Mouse (Mus musculus) midbrain, embryonic 12.5 days (tissue): ENCODE results near the gene Gm17387. TPM values are rescaled to one million over a fixed set of nuclear protein-coding genes. Genes with fewer than 3 reads are reported as not detected.

Experiments used
- ATAC-seq: fragments of 200-750 bp; cut with Nextera tagmentation; 2 replicates; pipeline ENCODE4 v1.8.0; 2017; ENCODE audit warnings: low read depth, moderate TSS enrichment, moderate library complexity; ENCODE audit not compliant: low FRiP score
- H3K27ac ChIP-seq: fragments of 300-500 bp; sonication (generic); replicated peaks from 2 replicates; pipeline ENCODE4 v1.5.1; 2016; ENCODE audit warnings: mild to moderate bottlenecking
- H3K27me3 ChIP-seq: fragments of 300-500 bp; sonication (generic); 2 replicates; pipeline ENCODE4 v1.6.1; 2016; ENCODE audit warnings: mild to moderate bottlenecking
- H3K36me3 ChIP-seq: fragments of 300-500 bp; sonication (generic); 2 replicates; pipeline ENCODE4 v1.6.1; 2016
- H3K4me1 ChIP-seq: fragments of 300-500 bp; sonication (generic); 2 replicates; pipeline ENCODE4 v1.6.1; 2016
- H3K4me2 ChIP-seq: fragments of 300-500 bp; sonication (generic); replicated peaks from 2 replicates; pipeline ENCODE4 v1.6.1; 2016; ENCODE audit warnings: mild to moderate bottlenecking, moderate library complexity
- H3K4me3 ChIP-seq: fragments of 300-500 bp; sonication (generic); 2 replicates; pipeline ENCODE4 v1.5.1; 2016; ENCODE audit warnings: mild to moderate bottlenecking
- H3K9ac ChIP-seq: fragments of 300-500 bp; sonication (generic); replicated peaks from 2 replicates; pipeline ENCODE4 v1.6.1; 2016; ENCODE audit warnings: mild to moderate bottlenecking, moderate library complexity
- H3K9me3 ChIP-seq: fragments of 300-500 bp; sonication (generic); 2 replicates; pipeline ENCODE4 v1.6.1; 2016; ENCODE audit warnings: mild to moderate bottlenecking
- WGBS: fragments of 180-500 bp; shearing (Covaris S2); methylation state at CpG from one replicate; pipeline ENCODE4 v1.1.7; 2016; 5-methylcytosine and 5-hydroxymethylcytosine counted together
- polyA plus RNA-seq: library from polyadenylated mRNA; unstranded; fragments of >200 nt; fragmentation: Nextera tagmentation; extraction: Ambion mirVana; gene quantifications from 2 replicates; pipeline ENCODE4 v1.2.1, GENCODE M21; 2016

Gm17387 gene
- polyA plus RNA-seq, 1 experiment from 2014 or later, result not detected

DNA sequence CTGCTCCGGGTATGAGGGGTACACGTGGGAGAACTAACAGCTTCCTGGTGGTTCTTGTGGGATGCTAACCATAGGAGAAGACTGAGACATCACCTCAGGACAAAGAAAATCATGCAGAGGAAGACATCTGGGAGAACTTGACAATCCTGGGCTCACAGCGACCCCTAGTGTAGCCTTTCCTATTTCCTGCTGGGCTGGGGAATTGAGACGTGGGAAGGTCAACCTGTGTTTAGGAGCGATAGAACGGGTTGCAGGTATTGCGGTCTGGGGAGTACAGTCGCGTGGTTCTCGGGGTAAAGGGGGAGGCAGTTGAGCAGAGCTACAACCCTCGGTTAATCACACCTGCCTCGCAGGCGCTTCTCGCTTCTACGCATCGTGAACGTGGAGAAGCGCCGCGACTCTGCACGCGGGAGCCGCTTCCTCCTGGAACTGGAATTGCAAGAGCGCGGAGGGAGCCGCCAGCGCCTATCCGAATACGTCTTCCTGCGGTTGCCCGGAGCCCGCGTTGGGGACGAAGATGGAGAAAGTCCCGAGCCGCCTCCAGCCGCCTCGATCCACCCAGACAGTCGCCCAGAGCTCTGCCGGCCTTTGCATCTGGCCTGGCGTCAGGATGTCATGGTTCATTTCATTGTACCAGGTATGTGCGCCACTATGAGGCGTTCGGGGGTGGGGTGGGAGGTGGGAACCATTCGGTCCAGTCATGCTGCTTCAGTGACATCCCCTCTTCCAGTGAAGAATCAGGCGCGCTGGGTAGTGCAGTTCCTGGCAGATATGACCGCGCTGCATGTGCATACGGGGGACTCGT lies 41.3 kb downstream of the Gm17387 start:
- H3K27me3 ChIP-seq, result peaks cover 25% of the 10 kb centered on the region
- H3K4me1 ChIP-seq, result peaks cover 4% of the 10 kb centered on the region; the same call in 1 of the 2 replicates
- peak overlapping the region; percentile 33 for H3K4me3 ChIP-seq
- peak overlapping the region; percentile 55 for H3K9ac ChIP-seq
- peak overlapping the region; percentile 62 for H3K4me2 ChIP-seq
- H3K36me3 ChIP-seq, result peaks cover 34% of the 10 kb centered on the region
- H3K9me3 ChIP-seq, result no peaks in the 10 kb centered on the region
- H3K27ac ChIP-seq, result peak overlapping the region; percentile 47
- peak; percentile 42 for ATAC-seq
- WGBS, result 2% methylated on average over 51 of the region's 51 CpGs

DNA sequence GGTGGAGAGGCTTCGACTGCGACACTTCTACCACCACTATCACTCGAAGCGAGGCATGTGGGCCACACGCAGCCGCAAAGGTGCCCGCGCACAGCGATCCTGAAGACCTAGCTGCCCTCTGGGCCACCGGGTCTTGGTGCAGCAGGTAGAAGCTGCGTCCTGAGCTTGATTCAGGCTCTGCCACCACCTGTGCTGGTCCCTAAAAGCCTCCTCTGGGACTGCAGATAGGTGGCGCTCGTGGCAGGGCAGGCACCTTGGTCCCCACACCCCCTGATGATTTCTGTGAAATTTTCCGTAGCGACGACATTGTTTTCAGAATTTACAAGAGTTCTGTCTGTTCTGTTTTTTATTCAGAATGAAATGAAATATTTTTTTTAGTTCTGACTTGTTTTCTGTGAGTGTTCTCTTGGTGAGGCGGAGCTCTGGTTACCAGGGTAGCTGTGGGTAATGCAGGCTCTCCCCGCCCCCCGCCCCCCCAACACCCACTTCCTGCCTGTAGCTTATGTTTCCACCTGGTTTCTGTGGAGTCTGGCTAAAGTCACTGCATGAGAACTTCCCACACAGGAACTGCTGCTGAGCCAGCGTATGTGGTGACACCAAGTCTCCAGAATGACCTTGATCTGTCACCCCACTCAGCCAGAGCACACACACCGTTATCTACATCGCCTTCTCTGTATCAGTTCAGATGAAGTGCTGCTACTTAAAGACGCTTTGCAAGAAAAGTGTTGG lies 43.2 kb downstream of the Gm17387 start:
- Histone ChIP-seq H3K4me2 (no peak overlapping the region), H3K27ac (no peak overlapping the region), H3K36me3 (peaks cover 18% of the 10 kb centered on the region), H3K9me3 (no peaks in the 10 kb centered on the region), H3K4me3 (no peak overlapping the region), H3K4me1 (peaks cover 4% of the 10 kb centered on the region; the same call in 1 of the 2 replicates), H3K27me3 (peaks cover 25% of the 10 kb centered on the region), H3K9ac (no peak overlapping the region)
- 35% methylated on average over 23 of the region's 23 CpGs for WGBS
- no peak for ATAC-seq

DNA sequence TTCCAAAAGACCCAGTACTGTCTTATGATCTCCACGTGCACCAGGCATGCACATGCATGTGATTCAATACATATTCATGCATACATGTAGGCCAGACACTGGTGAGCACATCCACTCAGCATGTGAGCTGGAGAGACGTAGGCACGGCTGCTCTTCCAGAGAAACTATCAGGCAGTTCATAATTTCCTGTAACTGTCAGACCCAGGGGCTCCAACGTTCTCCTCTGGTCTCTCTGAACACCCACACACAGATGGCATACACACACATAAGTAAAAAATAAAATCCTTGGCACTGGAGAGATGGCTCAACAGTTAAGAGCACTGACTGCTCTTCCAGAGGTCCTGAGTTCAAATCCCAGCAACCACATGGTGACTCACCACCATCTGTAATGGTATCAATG lies 44.9 kb downstream of the Gm17387 start:
- Histone ChIP-seq H3K27ac (no peak overlapping the region), H3K4me2 (no peak overlapping the region), H3K36me3 (peaks cover 2% of the 10 kb centered on the region; the same call in 1 of the 2 replicates), H3K9ac (no peak overlapping the region), H3K4me1 (peaks cover 4% of the 10 kb centered on the region; the same call in 1 of the 2 replicates), H3K27me3 (peaks cover 27% of the 10 kb centered on the region), H3K4me3 (no peak overlapping the region), H3K9me3 (no peaks in the 10 kb centered on the region)
- no peak for ATAC-seq
- 80% methylated on average over 4 of the region's 4 CpGs for WGBS

DNA sequence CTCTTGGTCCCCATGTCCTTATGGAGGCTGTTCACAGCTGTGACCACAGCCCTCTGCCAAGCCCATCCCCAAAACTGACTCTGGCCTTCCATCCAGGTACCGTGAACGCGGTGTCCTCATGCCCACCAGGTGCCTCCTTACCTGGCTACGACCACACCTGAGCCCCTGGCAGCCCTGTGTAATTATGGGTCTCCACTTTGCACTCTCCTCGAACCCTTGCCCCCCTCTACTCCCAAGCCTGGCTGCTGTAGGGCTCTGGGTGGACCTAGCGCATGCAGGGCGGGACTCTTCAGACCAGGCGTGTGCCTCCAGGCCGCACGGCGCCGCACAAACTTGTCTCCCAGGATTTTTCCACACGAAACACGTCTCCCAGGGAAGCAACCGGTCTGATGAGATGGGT lies 48.9 kb downstream of the Gm17387 start, which contains the start of gene Pkp3:
Gene Pkp3, plus strand, starts transcription at position 378 of the 400 bp plus-strand sequence.
- no peak within 1 kb of the TSS for H3K9ac ChIP-seq
- H3K9me3 ChIP-seq, result no peaks in the 10 kb centered on the region
- no peak within 1 kb of the TSS for H3K27ac ChIP-seq
- no peak within 1 kb of the TSS for H3K4me2 ChIP-seq
- H3K4me1 ChIP-seq, result no peaks in the 10 kb centered on the region
- no peak within 1 kb of the TSS for H3K4me3 ChIP-seq
- no peak for ATAC-seq
- WGBS, result 93% methylated on average over 15 of the region's 15 CpGs
- H3K36me3 ChIP-seq, result no peaks in the 10 kb centered on the region
- peaks cover 25% of the 10 kb centered on the region for H3K27me3 ChIP-seq

DNA sequence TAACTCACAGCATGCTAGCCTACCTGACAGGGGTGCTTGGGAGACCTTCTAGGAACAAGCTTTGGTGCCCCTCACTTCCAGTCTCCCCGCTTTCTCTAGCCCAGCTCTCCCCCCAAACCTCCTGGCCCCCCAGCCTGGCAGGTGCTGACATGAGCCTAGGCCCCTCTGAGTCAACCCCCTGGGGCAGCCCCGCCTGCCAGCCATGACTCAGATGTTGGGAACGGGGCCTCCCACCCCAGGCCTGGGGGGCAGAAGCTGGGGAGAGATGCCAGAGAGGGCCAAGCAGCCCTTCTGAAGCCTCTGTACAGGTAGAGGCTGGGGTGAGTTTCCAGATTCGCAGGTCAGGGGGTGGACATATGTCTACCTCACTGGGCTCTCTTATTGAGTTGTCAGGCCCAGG lies 49.9 kb downstream of the Gm17387 start:
- 79% methylated on average over 4 of the region's 4 CpGs for WGBS
- no peaks in the 10 kb centered on the region for H3K4me1 ChIP-seq

More for the DNA sequence above, 49.9 kb downstream of the Gm17387 start:
- Histone ChIP-seq H3K4me2 (no peak overlapping the region), H3K27me3 (peaks cover 25% of the 10 kb centered on the region), H3K9me3 (no peaks in the 10 kb centered on the region), H3K36me3 (no peaks in the 10 kb centered on the region), H3K4me3 (no peak overlapping the region), H3K27ac (no peak overlapping the region), H3K9ac (no peak overlapping the region)
- ATAC-seq, result no peak

Other genes starting within 250 kb of the Gm17387 start
- 0.15 and 0.41 TPM in 2 replicates for gene Syce1, start 241.3 kb upstream of the Gm17387 start, polyA plus RNA-seq
- gene Zfp941, start 207.0 kb upstream of the Gm17387 start, polyA plus RNA-seq, result 8.5 and 10.1 TPM in 2 replicates
- gene Urah, start 194.1 kb upstream of the Gm17387 start, polyA plus RNA-seq, result 0.29 TPM in 1 of 2 replicates, not detected in the other
- not detected in 2 replicates for gene Scgb1c1, start 183.6 kb upstream of the Gm17387 start, polyA plus RNA-seq
- not detected in 2 replicates for gene Odf3, start 181.3 kb upstream of the Gm17387 start, polyA plus RNA-seq
- 0.20 TPM in 1 of 2 replicates, not detected in the other for gene Gm45785, start 172.8 kb upstream of the Gm17387 start, polyA plus RNA-seq
- 69.2 and 78.3 TPM in 2 replicates for gene Ric8a, start 172.2 kb upstream of the Gm17387 start, polyA plus RNA-seq
- gene Bet1l, start 171.6 kb upstream of the Gm17387 start, polyA plus RNA-seq, result 30.9 and 33.2 TPM in 2 replicates
- 279 and 300 TPM in 2 replicates for gene Psmd13, start 147.2 kb upstream of the Gm17387 start, polyA plus RNA-seq
- gene Sirt3, start 146.8 kb upstream of the Gm17387 start, polyA plus RNA-seq, result 27.4 and 28.9 TPM in 2 replicates
- gene Cox8b, start 128.7 kb upstream of the Gm17387 start, polyA plus RNA-seq, result not detected in 2 replicates
- gene Nlrp6, start 108.2 kb upstream of the Gm17387 start, polyA plus RNA-seq, result 0.08 and 0.18 TPM in 2 replicates
- gene Pgghg, start 87.7 kb upstream of the Gm17387 start, polyA plus RNA-seq, result 13.1 and 14.9 TPM in 2 replicates
- 0.93 and 0.94 TPM in 2 replicates for gene Ifitm5, start 78.8 kb upstream of the Gm17387 start, polyA plus RNA-seq
- not detected in 2 replicates for gene Gm45717, start 73.2 kb upstream of the Gm17387 start, polyA plus RNA-seq
- 175 and 198 TPM in 2 replicates for gene Ifitm2, start 73.1 kb upstream of the Gm17387 start, polyA plus RNA-seq
- 7.8 and 10.3 TPM in 2 replicates for gene Ifitm1, start 61.9 kb upstream of the Gm17387 start, polyA plus RNA-seq
- 16.2 and 17.9 TPM in 2 replicates for gene Ifitm3, start 18.4 kb upstream of the Gm17387 start, polyA plus RNA-seq
- gene Ifitm6, start 11.2 kb upstream of the Gm17387 start, polyA plus RNA-seq, result 0.29 TPM in 1 of 2 replicates, not detected in the other
- gene B4galnt4, start 32.0 kb downstream of the Gm17387 start, polyA plus RNA-seq, result 41.9 and 45.3 TPM in 2 replicates
- 1.6 and 1.8 TPM in 2 replicates for gene Pkp3, start 49.1 kb downstream of the Gm17387 start, polyA plus RNA-seq
- gene Sigirr, start 71.4 kb downstream of the Gm17387 start, polyA plus RNA-seq, result 1.6 and 1.7 TPM in 2 replicates
- not detected in 2 replicates for gene Ano9, start 88.7 kb downstream of the Gm17387 start, polyA plus RNA-seq
- gene Ptdss2, start 93.3 kb downstream of the Gm17387 start, polyA plus RNA-seq, result 67.5 and 76.6 TPM in 2 replicates
- gene Rnh1, start 143.7 kb downstream of the Gm17387 start, polyA plus RNA-seq, result 47.4 and 54.9 TPM in 2 replicates
- 93.4 and 96.4 TPM in 2 replicates for gene Hras, start 164.9 kb downstream of the Gm17387 start, polyA plus RNA-seq
- gene Lrrc56, start 165.0 kb downstream of the Gm17387 start, polyA plus RNA-seq, result 13.1 and 14.4 TPM in 2 replicates
- gene Lmntd2, start 184.9 kb downstream of the Gm17387 start, polyA plus RNA-seq, result 3.7 and 3.8 TPM in 2 replicates
- 40.1 and 40.6 TPM in 2 replicates for gene Rassf7, start 186.7 kb downstream of the Gm17387 start, polyA plus RNA-seq
- gene Phrf1, start 199.7 kb downstream of the Gm17387 start, polyA plus RNA-seq, result 107 and 112 TPM in 2 replicates
- 0.81 and 0.84 TPM in 2 replicates for gene Irf7, start 237.3 kb downstream of the Gm17387 start, polyA plus RNA-seq
- gene Cdhr5, start 247.7 kb downstream of the Gm17387 start, polyA plus RNA-seq, result not detected in 2 replicates